Mouse (Mus musculus) forebrain, postnatal 0 days (tissue): ENCODE data around the gene Grik3. TPM values are rescaled to one million over a fixed set of nuclear protein-coding genes. Genes with fewer than 3 reads are reported as not detected.

Experiments
- ATAC-seq: fragments of 200-750 bp; cut with Nextera tagmentation; 2 replicates; pipeline ENCODE4 v1.8.0; 2017; ENCODE audit warnings: mild to moderate bottlenecking, moderate library complexity
- DNase-seq: peaks from one replicate; pipeline ENCODE4 v3.0.0-alpha.2; 2015
- H3K27ac ChIP-seq: fragments of 300-500 bp; sonication (generic); 2 replicates; pipeline ENCODE4 v1.5.1; 2014; ENCODE audit warnings: low read depth, mild to moderate bottlenecking, antibody characterized with exemption, low read length, moderate library complexity, mixed read lengths
- H3K27me3 ChIP-seq: fragments of 300-500 bp; sonication (generic); 2 replicates; pipeline ENCODE4 v1.6.1; 2014; ENCODE audit warnings: mild to moderate bottlenecking, low read length, mixed read lengths; ENCODE audit not compliant: insufficient read depth
- H3K36me3 ChIP-seq: fragments of 300-500 bp; sonication (generic); 2 replicates; pipeline ENCODE4 v1.6.1; 2014; ENCODE audit warnings: mild to moderate bottlenecking, moderate library complexity; ENCODE audit not compliant: insufficient read depth
- H3K4me1 ChIP-seq: fragments of 300-500 bp; sonication (generic); 2 replicates; pipeline ENCODE4 v1.6.1; 2014; ENCODE audit warnings: antibody characterized with exemption; ENCODE audit not compliant: insufficient read depth
- H3K4me2 ChIP-seq: fragments of 300-500 bp; sonication (generic); 2 replicates; pipeline ENCODE4 v1.6.1; 2014; ENCODE audit warnings: low read depth, mild to moderate bottlenecking, moderate library complexity
- H3K4me3 ChIP-seq: fragments of 300-500 bp; sonication (generic); 2 replicates; pipeline ENCODE4 v1.5.1; 2014; ENCODE audit warnings: low read depth, low read length, mixed read lengths
- H3K9ac ChIP-seq: fragments of 300-500 bp; sonication (generic); 2 replicates; pipeline ENCODE4 v1.6.1; 2014; ENCODE audit warnings: mild to moderate bottlenecking
- H3K9me3 ChIP-seq: fragments of 300-500 bp; sonication (generic); 2 replicates; pipeline ENCODE4 v1.6.1; 2016; ENCODE audit warnings: low read length
- CTCF ChIP-seq: sonication (generic); IDR thresholded peaks from 2 replicates; pipeline ENCODE4 v1.5.1; 2016; ENCODE audit warnings: antibody characterized with exemption, control low read depth, low read depth
- WGBS: fragments of 180-500 bp; shearing (Covaris S2); extraction: QIAGEN DNeasy Blood & Tissue Kit; methylation state at CpG from one replicate; pipeline ENCODE4 v1.1.7; 2014; 5-methylcytosine and 5-hydroxymethylcytosine counted together
- polyA plus RNA-seq: library from polyadenylated mRNA; unstranded; fragments of >200 nt; fragmentation: Nextera tagmentation; extraction: Ambion mirVana; gene quantifications from 2 replicates; pipeline ENCODE4 v1.2.1, GENCODE M21; 2015
- total RNA-seq: library from RNA; depleted of rRNA; stranded (reverse); fragments of >200 nt; gene quantifications from 2 replicates; pipeline ENCODE4 v1.2.3, GENCODE M21; 2014

The Grik3 gene
- total and polyA plus RNA-seq, 2 experiments from 2014 or later = 4.3 to 23.1 TPM

GRCm38 (mm10) chr4:125491505-125492121 lies 1.1 kb downstream of the Grik3 start:
- peak overlapping the region; percentile 59 for H3K4me3 ChIP-seq
- no peak for ATAC-seq
- peak overlapping the region; percentile 89 for H3K27ac ChIP-seq
- no peaks in the 10 kb centered on the region for H3K9me3 ChIP-seq
- DNase-seq = no peak
- H3K4me1 ChIP-seq = peaks cover 8% of the 10 kb centered on the region; the same call in 1 of the 2 replicates
- TF ChIP-seq CTCF = no peak
- H3K9ac ChIP-seq = peak overlapping the region; percentile 70
- H3K27me3 ChIP-seq = peaks cover 42% of the 10 kb centered on the region
- WGBS = 1% methylated on average over 42 of the region's 42 CpGs
- H3K4me2 ChIP-seq = peak overlapping the region; percentile 52
- no peaks in the 10 kb centered on the region for H3K36me3 ChIP-seq

DNA sequence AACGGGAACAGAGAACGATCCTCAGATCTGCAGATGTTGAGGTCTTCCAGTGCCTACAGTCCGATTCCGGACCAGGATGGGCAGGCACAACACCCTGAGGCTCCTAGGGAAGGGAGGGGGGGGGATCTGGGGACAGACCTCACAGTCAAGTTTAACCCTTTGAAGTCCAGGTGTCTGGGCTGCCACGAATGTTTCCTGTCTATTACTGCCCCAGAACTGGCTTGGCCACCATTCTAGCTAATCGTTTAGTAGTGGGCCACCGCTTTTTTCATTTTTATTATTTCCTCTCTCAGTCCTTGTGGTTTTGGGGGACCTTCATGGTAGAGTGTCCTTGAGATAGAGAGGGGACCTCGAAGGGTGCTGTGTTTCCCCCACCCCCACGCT lies 1.6 kb downstream of the Grik3 start:
- TF ChIP-seq CTCF = no peak
- H3K4me2 ChIP-seq = peak overlapping the region; percentile 52
- no peak for DNase-seq
- peak overlapping the region; percentile 70 for H3K9ac ChIP-seq
- no peak for ATAC-seq
- H3K27me3 ChIP-seq = peaks cover 37% of the 10 kb centered on the region
- H3K4me3 ChIP-seq = peak overlapping the region; percentile 59
- peak overlapping the region; percentile 89 for H3K27ac ChIP-seq
- no peaks in the 10 kb centered on the region for H3K9me3 ChIP-seq
- no peaks in the 10 kb centered on the region for H3K36me3 ChIP-seq
- H3K4me1 ChIP-seq = peaks cover 7% of the 10 kb centered on the region; the same call in 1 of the 2 replicates
- 13% methylated on average over 9 of the region's 9 CpGs for WGBS

DNA sequence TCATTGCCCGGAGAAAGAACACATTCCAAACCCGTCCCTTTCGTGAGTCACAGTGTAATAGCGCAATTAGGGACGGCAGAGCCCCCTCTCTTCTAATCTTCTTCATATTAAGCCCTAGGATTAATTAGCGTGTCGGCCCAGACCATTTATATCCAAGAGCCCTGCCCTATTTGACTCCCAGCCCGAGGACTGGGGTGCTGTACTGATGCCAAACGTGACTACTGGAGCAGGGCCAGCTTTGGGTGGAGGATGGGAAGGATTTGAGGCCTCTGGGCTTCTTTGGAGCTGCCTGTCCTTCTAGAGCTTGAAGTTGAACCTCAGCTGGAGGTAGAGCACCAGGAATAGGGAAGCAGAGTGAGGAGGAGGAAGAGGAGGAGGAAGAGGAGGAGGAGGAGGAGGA lies 2.2 kb downstream of the Grik3 start:
- Histone ChIP-seq H3K4me3 (peak overlapping the region; percentile 59), H3K9ac (peak overlapping the region; percentile 70), H3K9me3 (no peaks in the 10 kb centered on the region), H3K27me3 (peaks cover 31% of the 10 kb centered on the region), H3K4me2 (peak overlapping the region; percentile 52), H3K27ac (peak overlapping the region; percentile 41; the same call in 1 of the 2 replicates), H3K4me1 (0 out of 2 replicates have a peak, but pooled peaks cover 4% of the 10 kb centered on the region), H3K36me3 (no peaks in the 10 kb centered on the region)
- no peak for ATAC-seq
- WGBS = 8% methylated on average over 9 of the region's 9 CpGs
- peak; percentile 57 for DNase-seq
- no peak for TF ChIP-seq CTCF

- Histone ChIP-seq H3K4me2 (peak overlapping the region; percentile 52), H3K27ac (peak overlapping the region; percentile 41; the same call in 1 of the 2 replicates), H3K27me3 (peaks cover 27% of the 10 kb centered on the region), H3K9ac (peak overlapping the region; percentile 70), H3K4me3 (peak overlapping the region; percentile 59), H3K36me3 (no peaks in the 10 kb centered on the region), H3K9me3 (no peaks in the 10 kb centered on the region), H3K4me1 (0 out of 2 replicates have a peak, but pooled peaks cover 4% of the 10 kb centered on the region)
- 7% methylated on average over 8 of the region's 8 CpGs for WGBS
- peak; percentile 56 for TF ChIP-seq CTCF
- no peak for DNase-seq
- no peak for ATAC-seq
Observed at GRCm38 (mm10) chr4:125493124-125493523, 2.6 kb downstream of the Grik3 start.

GRCm38 (mm10) chr4:125495477-125495876 lies 5.0 kb downstream of the Grik3 start:
- no peak for DNase-seq
- Histone ChIP-seq H3K9me3 (no peaks in the 10 kb centered on the region), H3K36me3 (no peaks in the 10 kb centered on the region), H3K9ac (no peak overlapping the region), H3K4me3 (no peak overlapping the region), H3K4me1 (peaks cover 4% of the 10 kb centered on the region; the same call in 1 of the 2 replicates), H3K27ac (no peak overlapping the region), H3K27me3 (peaks cover 20% of the 10 kb centered on the region; the same call in 1 of the 2 replicates), H3K4me2 (peak overlapping the region; percentile 52)
- ATAC-seq = no peak
- TF ChIP-seq CTCF = peak; percentile 61
- 24% methylated on average over 8 of the region's 8 CpGs for WGBS

GRCm38 (mm10) chr4:125497001-125497400 lies 6.5 kb downstream of the Grik3 start:
- TF ChIP-seq CTCF = no peak
- no peaks in the 10 kb centered on the region for H3K36me3 ChIP-seq
- ATAC-seq (no peak), DNase-seq (no peak)
- H3K27ac ChIP-seq = no peak overlapping the region
- H3K9me3 ChIP-seq = no peaks in the 10 kb centered on the region
- no peak overlapping the region for H3K4me3 ChIP-seq
- 5% methylated on average over 1 of the region's 1 CpGs for WGBS
- H3K27me3 ChIP-seq = peaks cover 18% of the 10 kb centered on the region; the same call in 1 of the 2 replicates
- H3K4me2 ChIP-seq = peak overlapping the region; percentile 11; the same call in 1 of the 2 replicates
- H3K4me1 ChIP-seq = peaks cover 4% of the 10 kb centered on the region; the same call in 1 of the 2 replicates
- no peak overlapping the region for H3K9ac ChIP-seq

DNA sequence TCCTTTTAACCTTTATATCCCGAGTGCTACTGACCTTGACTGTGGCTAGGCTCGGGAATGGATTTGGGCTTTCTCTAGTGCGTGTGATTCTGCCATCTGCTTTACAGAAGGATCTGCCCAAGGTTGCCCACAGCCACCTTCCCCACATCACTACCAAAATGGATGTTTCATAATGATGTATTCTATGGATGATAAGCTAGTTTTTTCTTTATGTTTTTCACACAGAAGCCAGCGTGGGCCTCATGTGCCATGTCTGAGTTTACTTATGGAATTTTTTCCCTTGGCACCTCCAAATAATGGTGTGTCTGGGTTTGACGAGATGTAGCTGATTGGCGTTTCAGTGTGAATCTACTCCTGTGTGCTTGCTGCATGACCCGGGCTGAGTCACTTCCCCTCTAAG lies 7.0 kb downstream of the Grik3 start:
- TF ChIP-seq CTCF = no peak
- Histone ChIP-seq H3K9ac (no peak overlapping the region), H3K36me3 (no peaks in the 10 kb centered on the region), H3K9me3 (no peaks in the 10 kb centered on the region), H3K27ac (no peak overlapping the region), H3K27me3 (peaks cover 14% of the 10 kb centered on the region; the same call in 1 of the 2 replicates), H3K4me1 (peaks cover 4% of the 10 kb centered on the region; the same call in 1 of the 2 replicates), H3K4me3 (no peak overlapping the region), H3K4me2 (peak overlapping the region; percentile 19; the same call in 1 of the 2 replicates)
- ATAC-seq (no peak), DNase-seq (no peak)
- 40% methylated on average over 7 of the region's 7 CpGs for WGBS
